Mouse (Mus musculus) kidney, postnatal 4 days (tissue): Measurements from ENCODE around the gene Ints13.

ENCODE experiments used
- DNase-seq, 2 experiments: peaks; one replicate each; pipeline ENCODE4 v3.0.0; 2021; ENCODE audit warnings: mixed read lengths in 2 of 2

Gene Ints13

GRCm38 (mm10) chr6:146538071-146538470 is 39.6 kb downstream of the Ints13 start:
- no peak for DNase-seq

DNA sequence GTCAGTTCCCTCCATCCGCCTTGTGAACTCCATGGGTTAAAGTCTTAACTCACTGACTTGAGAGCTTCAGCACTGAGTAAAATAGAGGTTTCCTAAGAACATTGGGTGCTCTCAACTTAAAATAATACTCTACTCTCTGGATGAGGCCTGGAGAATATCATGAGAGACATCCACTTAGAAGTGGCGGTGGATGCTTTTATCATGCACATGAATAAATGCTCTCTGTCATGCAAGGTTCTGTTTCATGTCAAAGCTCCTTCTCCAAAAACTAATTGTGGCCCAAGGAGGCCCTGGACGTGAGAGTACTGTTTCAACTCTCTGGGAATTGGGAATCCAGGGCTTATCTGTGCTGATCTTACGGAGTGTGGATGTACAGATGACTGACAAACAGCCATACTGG is 40.5 kb downstream of the Ints13 start:
- no peak for DNase-seq

DNA sequence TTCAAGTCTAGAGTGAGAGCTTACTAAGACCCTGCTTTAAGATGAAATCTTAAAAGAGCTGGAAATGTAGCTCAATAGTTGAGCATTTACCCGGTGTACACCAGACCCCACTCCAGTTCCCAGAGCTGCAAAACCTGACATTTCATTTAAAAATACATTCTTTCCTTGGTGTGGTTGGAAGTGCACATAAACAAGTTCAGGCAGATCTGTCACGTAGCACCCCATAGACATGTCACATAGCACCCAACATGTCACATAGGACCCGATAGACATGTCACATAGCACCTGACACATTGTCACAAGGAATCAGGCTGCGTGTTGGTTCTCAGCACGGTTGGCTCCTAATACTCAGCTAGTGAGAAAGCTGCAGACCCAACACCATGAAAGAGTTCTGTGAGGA is 42.1 kb downstream of the Ints13 start:
- DNase-seq = no peak

DNA sequence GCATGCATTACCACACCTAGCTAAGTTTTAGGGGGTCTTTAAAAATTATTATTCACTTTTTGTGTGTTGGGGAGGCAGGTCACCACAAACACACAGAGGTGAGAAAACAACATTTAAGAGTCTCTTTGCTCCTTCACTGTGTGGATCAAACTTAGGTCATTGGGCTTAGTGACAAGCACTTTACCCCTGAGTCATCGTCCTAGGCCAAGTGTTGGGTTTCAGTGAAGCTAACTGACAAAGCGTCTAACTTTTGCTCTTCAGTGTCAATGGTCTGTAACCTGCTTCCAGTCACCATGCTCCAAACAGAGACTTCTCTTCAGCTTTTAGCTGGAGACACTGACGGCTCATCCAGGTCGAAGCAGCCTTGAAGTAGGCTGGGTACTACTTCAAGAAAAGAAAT is 44.5 kb downstream of the Ints13 start:
- no peak for DNase-seq

GRCm38 (mm10) chr6:146530769-146531168 is 46.9 kb downstream of the Ints13 start:
- DNase-seq = peak; percentile 44 to 58

GRCm38 (mm10) chr6:146530363-146530762 is 47.3 kb downstream of the Ints13 start:
- DNase-seq = peak in 1 of 2 experiments; percentile 11

DNA sequence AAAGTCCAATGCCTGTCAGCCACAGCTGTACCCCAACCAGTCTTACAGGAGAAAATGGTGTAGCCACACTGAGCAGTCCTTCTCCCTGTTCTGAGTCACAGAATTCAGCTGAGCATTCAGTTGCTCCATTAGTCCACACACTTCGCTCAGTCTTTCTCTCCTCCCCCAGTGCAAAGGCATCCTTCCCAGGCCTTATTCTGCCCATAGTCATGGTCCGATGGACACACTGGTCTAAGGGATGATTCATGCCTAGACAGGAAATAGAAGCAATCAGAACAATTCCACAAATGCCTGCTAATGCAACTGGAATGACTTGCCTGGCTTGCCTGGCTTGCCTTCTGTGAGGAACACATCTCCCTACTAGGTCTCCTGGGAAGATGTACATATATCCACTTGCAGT is 50.1 kb downstream of the Ints13 start:
- DNase-seq = peak in 1 of 2 experiments; percentile 7

GRCm38 (mm10) chr6:146525500-146525899 is 52.1 kb downstream of the Ints13 start:
- no peak for DNase-seq

DNA sequence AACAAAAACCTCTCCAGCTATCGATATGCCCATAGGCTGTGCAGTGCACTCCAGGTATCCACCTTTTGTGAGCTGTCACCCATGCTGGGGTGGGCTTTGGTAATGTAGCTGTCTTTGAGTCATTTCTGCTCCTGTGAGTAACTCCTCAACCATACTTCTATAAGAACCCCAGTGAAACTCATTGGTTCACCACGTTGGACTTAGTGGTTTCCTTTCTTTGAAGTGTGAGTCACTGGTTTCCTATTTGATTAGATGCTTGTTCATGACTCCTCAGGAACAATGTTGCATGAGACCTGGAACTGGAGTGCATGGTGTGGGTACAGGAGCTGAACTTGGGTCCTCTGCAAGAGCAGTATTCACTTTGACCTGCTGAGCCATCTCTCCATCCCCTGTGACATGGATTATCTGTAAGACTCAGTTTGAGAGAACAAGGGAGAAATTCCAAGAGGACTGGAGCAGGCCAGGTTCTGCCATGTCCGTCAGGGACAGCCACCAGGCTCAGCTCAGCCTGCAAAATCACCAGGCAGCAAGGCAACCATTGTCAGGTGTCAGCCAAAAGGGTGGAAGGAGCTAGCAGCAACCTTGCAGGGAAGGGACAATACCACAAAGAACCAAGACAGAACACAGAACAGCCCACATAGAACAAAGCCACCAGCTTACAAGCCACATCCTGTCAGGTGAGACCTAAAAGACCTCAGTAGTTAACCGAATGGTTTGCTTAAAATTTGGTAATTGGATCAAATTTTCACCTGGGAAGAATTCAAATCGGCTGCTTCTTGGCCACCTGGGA is 56.0 kb downstream of the Ints13 start:
- no peak for DNase-seq

- DNase-seq = no peak
Measured at GRCm38 (mm10) chr6:146519019-146519418, 58.6 kb downstream of the Ints13 start.

- no peak for DNase-seq
Measured at GRCm38 (mm10) chr6:146515936-146516335, 61.7 kb downstream of the Ints13 start.

DNA sequence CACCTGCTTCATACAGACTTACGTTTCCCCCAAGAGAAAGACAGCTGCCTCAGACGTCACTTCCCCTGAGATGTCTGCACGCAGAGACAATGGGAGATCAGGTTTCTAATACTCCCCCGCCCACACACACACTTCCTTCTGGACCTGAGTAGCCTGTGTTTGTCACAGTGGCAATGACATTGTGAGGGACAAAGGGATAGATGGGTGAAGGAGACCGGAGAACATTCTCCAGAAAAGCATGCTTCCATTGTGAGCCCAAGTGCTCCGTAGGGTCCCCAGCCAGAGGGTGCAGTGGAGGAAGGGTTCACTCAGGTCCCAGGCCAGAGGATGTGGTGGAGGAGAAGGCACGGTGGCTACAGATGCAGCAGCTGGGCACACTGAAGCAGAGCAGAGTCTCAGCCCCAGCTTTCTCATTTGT is 63.1 kb downstream of the Ints13 start:
- DNase-seq = no peak

- no peak for DNase-seq
Measured at GRCm38 (mm10) chr6:146513899-146514298, 63.7 kb downstream of the Ints13 start.

DNA sequence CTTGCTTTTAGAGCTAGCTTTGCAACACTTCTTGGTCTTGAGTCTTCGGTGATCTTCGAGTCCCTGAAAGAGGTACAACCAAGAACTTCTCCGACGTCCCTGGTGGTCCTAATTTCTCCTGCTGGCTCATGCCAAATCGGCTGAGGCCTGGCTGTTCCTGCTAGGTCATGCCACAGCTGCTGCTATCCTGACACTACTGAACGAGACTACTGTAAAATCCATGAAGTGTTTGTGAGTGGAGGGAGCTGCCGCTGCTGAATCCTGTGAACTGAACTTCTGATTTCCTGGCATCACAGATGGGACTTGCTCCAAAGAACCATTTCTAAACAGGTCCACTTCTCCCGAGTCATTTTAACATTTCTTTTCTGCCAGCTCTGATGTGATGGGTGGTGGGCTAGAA is 64.3 kb downstream of the Ints13 start:
- no peak for DNase-seq

DNA sequence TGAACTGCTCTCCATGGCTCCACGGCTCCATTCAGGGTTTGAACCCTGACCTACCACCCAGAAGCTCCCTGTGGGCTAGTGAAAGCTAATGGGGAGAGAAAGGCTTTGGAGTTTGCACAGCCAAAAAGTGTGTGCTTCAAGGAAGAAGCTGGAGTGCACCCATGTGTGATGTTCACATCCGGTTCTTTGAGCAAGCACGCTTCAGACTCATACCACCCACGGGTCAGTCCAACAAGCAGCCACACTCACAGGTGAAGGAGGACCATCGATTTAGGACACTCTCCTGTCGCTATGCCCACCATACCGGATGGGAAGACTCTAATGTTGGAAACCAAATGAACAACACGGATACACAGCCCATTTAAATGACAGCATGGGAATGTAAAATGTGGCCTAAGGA is 66.1 kb downstream of the Ints13 start:
- no peak for DNase-seq

DNA sequence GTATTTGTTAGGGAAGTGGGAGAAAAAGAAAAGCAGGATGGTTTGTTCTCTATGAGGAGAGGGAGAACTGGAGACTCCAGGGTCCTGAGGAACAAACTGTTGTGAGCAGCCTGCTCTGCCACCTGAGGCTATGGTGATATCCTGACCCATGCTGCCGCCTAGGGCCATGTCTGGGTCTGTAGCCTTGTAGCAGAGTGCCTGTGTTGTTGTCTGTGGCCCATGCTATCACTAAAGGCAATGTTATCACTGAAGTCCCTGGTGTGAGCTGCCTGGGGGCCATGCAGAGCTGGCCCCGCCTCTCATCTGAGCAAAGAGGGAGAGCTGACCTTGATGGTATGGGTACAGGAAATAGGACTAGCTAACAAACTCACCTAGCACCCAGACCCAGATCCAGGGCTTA is 67.7 kb downstream of the Ints13 start:
- DNase-seq = no peak

DNA sequence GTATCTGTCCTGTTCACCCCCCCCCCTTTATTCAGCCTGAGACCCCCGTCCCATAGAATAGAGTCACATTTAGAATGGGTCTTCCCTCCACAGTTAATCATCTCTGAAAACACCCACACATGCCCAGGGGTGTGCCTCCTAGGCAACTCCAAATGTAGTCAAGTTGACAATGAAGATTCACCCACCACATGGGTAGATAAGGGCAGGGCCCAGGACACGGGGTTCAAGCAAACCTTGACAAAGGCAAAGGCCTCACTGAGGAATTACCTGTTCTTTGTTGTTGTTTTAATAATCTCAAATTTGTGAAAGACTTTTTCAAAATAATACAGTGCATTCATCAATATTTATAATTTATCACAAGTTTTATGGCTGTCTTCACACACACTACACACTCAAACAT is 73.2 kb downstream of the Ints13 start:
- no peak for DNase-seq

- DNase-seq = no peak
Measured at GRCm38 (mm10) chr6:146502856-146503255, 74.8 kb downstream of the Ints13 start.

DNA sequence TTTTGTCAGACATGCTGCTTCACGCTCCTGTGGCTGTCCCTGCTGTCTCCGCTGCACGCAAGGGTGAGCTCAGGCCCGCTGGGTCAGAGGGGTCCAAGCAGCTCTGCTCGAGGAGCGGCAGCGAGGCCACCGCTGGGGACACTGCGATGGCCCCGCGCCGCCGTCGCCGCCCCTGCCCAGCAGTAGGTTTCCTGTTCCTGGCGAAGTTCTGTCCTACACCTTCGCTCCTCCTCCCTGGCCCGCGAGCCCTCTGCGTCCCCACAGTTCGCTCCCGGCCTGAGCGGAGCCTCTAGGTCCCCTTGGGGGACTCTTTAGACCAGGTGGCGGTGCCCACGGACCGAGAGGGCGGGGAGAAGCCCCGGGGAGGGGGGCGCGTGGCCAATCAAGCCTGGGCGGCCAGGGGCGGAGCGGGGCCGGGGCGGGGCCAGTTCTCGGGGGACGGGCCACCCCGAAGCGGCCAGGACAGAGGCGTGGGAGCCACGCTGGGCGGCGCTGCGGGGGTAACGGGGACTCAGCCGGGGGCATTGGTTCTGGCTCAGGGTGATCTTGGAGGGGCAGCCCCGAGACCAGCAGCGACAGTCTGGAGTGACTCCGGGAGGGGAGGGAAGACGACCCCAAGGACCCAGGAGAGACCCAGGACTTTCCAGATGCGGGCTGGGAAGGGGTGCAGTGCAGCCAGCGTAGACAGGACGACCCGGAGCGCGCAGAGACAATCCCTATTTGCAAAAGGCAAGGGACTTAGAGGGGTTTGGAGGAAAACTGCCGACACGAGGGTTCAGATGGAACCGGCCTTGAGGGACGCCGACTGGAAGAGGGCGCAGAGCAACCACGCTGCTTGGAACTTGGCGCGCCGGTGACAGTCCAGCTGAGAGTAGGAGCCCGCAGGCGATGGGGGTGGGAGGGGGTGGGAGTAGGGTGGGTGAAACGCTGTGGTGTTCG is 75.5 kb downstream of the Ints13 start, which contains the start of gene Itpr2:
TSS of gene Itpr2 (minus strand) at position 358 of the 939 bp plus-strand sequence.
- peak; percentile 92 to 93 for DNase-seq

DNA sequence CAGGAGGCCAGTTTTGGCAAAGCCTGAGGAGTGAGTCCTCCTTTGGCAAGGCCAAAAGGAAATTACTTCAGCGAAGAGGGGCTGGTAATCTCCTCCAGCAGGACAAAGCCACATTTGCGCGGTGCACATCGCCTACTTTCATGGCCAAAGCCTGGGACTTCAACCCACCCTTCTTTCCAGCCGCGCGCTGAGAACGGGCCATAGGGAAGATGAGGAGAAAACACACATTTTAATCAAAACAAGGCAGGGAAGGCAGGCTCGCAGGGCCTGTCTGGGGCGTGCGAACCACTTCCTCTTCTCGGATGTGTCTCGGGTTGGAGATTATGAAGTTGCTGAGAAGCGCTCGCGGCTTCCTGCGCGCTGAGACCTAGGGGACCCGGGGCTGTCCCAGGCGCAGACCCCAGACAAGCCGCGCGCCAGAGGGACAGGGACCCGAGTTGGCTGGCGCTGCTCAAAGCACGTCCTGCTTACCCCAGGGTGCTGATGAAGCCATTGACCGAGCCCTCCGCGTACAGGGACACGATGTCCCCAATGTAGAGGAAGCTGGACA is 76.2 kb downstream of the Ints13 start:
- DNase-seq = peak; percentile 53 to 68

GRCm38 (mm10) chr6:146500771-146501170 is 76.9 kb downstream of the Ints13 start:
- peak in 1 of 2 experiments; percentile 14 for DNase-seq

DNA sequence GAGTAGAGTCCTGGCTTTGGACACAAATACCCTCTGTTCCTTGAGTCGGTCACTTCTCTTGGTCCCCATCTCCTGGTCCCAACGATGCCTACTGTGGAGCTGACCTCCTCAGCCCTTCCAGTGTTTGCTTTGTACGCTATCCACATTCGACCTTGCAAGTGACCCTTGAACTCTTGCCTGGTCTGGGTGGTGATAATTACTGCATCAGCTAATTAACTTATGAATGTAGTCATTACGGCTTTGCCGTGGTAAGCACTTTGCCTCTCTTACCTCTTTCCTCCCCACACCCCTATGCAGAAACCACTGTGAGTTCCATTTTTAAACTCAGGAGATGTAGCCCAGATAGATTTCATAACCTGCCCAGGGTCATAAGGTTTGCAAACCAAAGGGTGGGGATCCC is 77.4 kb downstream of the Ints13 start:
- no peak for DNase-seq
